Mouse (Mus musculus) forebrain, embryonic 10.5 days (tissue): ENCODE data around the gene Erich4. TPM values are rescaled to one million over a fixed set of nuclear protein-coding genes. Genes with fewer than 3 reads are reported as not detected.

ENCODE experiments used
- DNase-seq: peaks from one replicate; pipeline ENCODE4 v3.0.0-alpha.2; 2017; ENCODE audit warnings: low spot score; ENCODE audit errors: extremely low spot score
- H3K27ac ChIP-seq: fragments of 300-500 bp; sonication (generic); 2 replicates; pipeline ENCODE4 v1.5.1; 2016; ENCODE audit warnings: mild to moderate bottlenecking
- H3K27me3 ChIP-seq: fragments of 300-500 bp; sonication (generic); 2 replicates; pipeline ENCODE4 v1.6.1; 2016; ENCODE audit warnings: mild to moderate bottlenecking; ENCODE audit not compliant: poor library complexity, severe bottlenecking
- H3K36me3 ChIP-seq: fragments of 300-500 bp; sonication (generic); replicated peaks from 2 replicates; pipeline ENCODE4 v1.6.1; 2016; ENCODE audit warnings: mild to moderate bottlenecking, moderate library complexity
- H3K4me1 ChIP-seq: fragments of 300-500 bp; sonication (generic); 2 replicates; pipeline ENCODE4 v1.6.1; 2016
- H3K4me3 ChIP-seq: fragments of 300-500 bp; sonication (generic); 2 replicates; pipeline ENCODE4 v1.5.1; 2016; ENCODE audit warnings: mild to moderate bottlenecking, moderate library complexity
- H3K9me3 ChIP-seq: fragments of 300-500 bp; sonication (generic); 2 replicates; pipeline ENCODE4 v1.6.1; 2016; ENCODE audit warnings: mild to moderate bottlenecking, moderate library complexity
- WGBS: fragments of 180-500 bp; shearing (Covaris S2); methylation state at CpG from one replicate; pipeline ENCODE4 v1.1.7; 2016; 5-methylcytosine and 5-hydroxymethylcytosine counted together
- polyA plus RNA-seq: library from polyadenylated mRNA; unstranded; fragments of >200 nt; fragmentation: Nextera tagmentation; extraction: Ambion mirVana; gene quantifications from 2 replicates; pipeline ENCODE4 v1.2.1, GENCODE M21; 2016

Erich4 gene
- polyA plus RNA-seq, 1 experiment from 2014 or later: not detected

DNA sequence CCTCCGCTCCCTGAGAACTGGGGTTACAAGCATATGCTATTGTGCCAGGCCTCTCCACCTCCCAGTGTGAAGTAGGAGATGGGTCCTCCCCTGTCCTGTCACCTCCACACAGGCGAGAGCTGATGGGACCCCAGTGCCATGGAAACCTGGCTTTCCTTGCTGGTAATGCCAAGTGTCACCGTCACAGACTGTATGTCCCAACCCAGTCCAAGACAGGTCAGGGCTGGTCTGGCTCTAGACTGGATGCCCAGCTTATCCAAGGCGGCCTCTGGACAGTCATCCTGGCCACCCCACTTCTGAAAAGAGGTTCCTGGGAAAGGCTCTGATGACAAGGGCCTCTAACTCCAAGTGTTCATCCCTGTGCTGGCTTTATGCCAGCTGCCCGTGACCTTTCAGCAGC is 21.4 kb upstream of the Erich4 start:
- Histone ChIP-seq H3K27ac (no peak overlapping the region), H3K36me3 (peaks cover 20% of the 10 kb centered on the region; the same call in 1 of the 2 replicates), H3K27me3 (no peaks in the 10 kb centered on the region), H3K4me1 (no peaks in the 10 kb centered on the region; the same call in 1 of the 2 replicates), H3K9me3 (no peaks in the 10 kb centered on the region), H3K4me3 (no peak overlapping the region)
- 92% methylated on average over 5 of the region's 5 CpGs for WGBS
- no peak for DNase-seq

DNA sequence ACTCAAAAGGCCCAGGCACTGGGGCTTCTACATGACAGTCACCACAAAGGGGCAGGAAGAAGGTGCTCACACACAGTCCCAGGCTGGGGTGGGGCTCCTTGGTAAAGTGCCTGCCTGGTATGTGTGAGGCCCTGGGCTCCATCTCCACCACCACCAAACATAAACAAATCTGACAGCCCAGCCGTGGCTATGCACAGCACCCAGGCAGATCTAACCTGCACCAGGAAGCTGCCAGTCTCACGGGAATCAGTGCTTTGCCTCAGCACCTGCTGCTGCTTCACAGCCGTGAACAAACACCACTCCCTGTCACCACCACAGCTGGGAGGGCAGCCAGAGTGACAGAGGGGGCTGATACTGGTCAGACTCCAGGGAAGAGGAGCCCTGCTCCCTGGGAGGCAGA is 20.7 kb upstream of the Erich4 start:
- 79% methylated on average over 3 of the region's 3 CpGs for WGBS
- Histone ChIP-seq H3K36me3 (peaks cover 21% of the 10 kb centered on the region), H3K27me3 (no peaks in the 10 kb centered on the region)

DNA sequence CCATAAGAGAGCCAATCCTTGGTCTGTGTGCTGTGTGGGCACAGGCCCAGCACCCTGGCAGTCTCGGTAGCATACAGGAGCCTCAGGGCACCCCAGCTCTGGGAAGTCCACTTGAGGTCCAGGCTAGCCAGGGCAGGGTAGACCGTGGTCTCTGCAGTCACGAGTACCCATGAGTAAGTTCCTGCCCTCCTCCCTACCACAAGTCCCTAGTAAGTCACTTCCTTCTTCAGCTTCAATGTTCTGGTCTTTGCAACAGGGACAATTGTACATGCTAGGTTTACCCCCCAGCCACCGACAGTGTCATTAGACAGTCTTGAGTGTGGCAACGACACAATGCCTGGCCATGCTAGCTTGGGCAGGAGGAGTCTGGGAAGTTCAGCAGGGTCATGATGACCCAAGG is 17.0 kb upstream of the Erich4 start:
- no peak overlapping the region for H3K4me3 ChIP-seq
- no peak for DNase-seq
- 92% methylated on average over 5 of the region's 5 CpGs for WGBS
- H3K4me1 ChIP-seq: peaks cover 6% of the 10 kb centered on the region
- H3K27me3 ChIP-seq: peaks cover 17% of the 10 kb centered on the region
- no peaks in the 10 kb centered on the region for H3K9me3 ChIP-seq
- no peak overlapping the region for H3K27ac ChIP-seq
- peaks cover 25% of the 10 kb centered on the region for H3K36me3 ChIP-seq

More for the DNA sequence above, 20.7 kb upstream of the Erich4 start:
- H3K9me3 ChIP-seq: no peaks in the 10 kb centered on the region
- H3K4me1 ChIP-seq: no peaks in the 10 kb centered on the region; the same call in 1 of the 2 replicates
- no peak overlapping the region for H3K4me3 ChIP-seq
- H3K27ac ChIP-seq: no peak overlapping the region
- no peak for DNase-seq

DNA sequence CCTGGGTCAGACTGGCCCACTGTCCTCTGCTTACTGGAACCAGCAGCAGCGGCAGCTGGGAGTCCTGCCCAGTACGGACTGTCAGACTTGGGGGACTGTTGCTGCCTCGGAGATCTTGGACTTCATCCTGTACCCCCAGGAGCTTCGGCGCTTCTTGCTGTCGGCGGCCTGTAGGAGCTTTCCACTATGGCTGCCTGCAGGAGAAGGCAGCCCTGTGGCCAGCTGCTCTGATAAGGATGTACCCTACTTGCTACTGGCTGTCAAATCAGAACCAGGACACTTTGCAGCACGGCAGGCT is 12.6 kb upstream of the Erich4 start:
- Histone ChIP-seq H3K4me1 (peaks cover 17% of the 10 kb centered on the region), H3K27me3 (peaks cover 33% of the 10 kb centered on the region), H3K27ac (no peak overlapping the region), H3K9me3 (no peaks in the 10 kb centered on the region), H3K36me3 (peaks cover 36% of the 10 kb centered on the region), H3K4me3 (peak overlapping the region; percentile 48; the same call in 1 of the 2 replicates)
- DNase-seq: no peak
- 70% methylated on average over 8 of the region's 8 CpGs for WGBS

DNA sequence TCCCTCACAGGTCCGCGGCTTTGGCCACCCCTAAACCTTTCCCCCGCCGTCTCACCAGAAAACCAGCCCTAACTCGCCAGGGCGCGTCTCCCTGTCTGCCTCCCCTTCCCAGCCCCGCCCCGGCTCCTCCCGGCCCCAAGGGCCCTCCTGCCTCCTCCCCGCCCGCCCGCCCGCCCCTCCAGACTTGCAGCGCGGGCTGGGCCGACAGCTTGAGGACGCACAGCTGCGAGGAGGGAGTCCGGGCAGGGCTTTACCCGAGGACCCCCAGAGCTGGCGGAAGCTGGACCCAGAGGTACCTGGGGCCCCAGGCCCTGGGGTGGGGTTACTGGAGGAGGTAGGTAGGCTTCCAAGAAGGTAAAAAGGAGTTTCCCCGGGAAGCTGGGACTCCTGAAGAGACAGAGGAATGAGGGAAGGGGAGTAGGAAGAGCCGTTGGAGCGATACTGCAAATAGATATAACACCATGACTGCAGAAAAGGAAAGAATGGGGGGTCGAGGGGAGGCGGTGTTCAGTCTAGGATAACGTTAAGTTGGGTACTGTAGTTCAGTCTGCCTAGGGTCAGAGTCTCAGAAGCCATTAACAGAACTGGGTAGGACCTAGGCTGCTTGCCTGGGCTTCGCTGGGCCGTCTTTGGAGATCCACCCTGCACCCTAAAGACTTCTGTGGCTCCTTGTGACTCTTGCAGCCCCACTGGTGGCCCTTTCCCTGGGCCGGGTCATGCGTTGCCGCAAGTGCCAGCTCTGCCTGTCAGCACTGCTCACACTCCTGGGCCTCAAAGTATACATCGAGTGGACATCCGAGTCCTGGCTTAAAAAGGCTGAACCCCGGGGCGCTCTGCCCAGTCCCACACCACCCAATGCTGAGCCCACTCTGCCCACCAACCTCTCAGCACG is 12.0 kb upstream of the Erich4 start:
- peak overlapping the region; percentile 48 for H3K4me3 ChIP-seq
- WGBS: 18% methylated on average over 38 of the region's 38 CpGs

DNA sequence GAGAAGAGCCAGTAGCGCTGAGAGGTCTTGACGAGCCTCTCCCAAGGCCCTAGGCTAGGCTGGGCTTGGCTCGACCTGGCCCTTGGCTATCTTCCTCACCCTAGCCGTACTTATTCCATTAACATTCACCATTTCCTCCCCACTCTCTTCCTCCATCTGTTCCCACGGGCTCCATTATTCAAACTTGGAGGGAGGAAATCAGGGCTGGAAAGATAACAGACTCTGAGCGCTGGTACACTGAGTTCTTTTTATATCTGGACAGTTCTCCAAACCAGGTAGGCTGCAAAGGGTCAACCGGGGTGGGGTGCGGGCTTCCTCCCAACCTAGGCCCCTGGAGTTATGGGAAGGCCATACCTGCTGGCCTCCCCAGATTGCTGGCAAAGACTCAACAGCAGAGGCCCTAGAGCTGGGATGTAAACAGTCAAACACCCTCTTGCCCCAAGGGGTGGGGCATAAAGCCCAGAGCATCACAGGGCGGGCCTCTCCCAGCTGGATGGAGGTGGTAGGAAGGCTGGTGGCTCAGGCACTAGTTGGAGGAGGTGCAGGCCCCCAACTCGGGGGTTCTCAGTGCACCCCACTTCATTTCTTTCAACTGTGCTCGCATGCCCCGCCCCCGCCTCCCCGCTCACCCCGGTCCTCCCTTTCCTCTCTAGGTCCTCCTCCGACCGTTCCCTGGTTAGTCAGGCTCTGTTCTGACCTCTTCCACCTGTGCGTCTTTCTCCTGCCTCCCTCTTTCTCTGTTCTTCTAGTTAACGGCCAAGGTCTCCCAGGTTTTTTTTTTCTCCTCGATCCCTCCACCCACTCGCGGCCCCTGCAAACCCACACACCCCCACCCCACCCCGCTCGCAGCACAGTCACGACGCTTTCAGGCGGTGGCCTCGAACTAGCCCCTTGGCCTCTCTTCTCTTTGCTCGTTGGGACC is 11.1 kb upstream of the Erich4 start, which contains the start of gene B3gnt8:
TSS of gene B3gnt8 (plus strand) at position 146 of the 922 bp plus-strand sequence.
- Histone ChIP-seq H3K4me1 (peaks cover 17% of the 10 kb centered on the region), H3K4me3 (peak within 1 kb of the TSS; percentile 48), H3K36me3 (peaks cover 40% of the 10 kb centered on the region), H3K27ac (peak within 1 kb of the TSS; percentile 62), H3K9me3 (no peaks in the 10 kb centered on the region), H3K27me3 (peaks cover 33% of the 10 kb centered on the region)
- 21% methylated on average over 29 of the region's 29 CpGs for WGBS
- DNase-seq: no peak

More for the DNA sequence above, 12.0 kb upstream of the Erich4 start:
- H3K4me1 ChIP-seq: peaks cover 17% of the 10 kb centered on the region
- DNase-seq: peak; percentile 41
- peaks cover 33% of the 10 kb centered on the region for H3K27me3 ChIP-seq
- H3K9me3 ChIP-seq: no peaks in the 10 kb centered on the region
- peak overlapping the region; percentile 62 for H3K27ac ChIP-seq
- H3K36me3 ChIP-seq: peaks cover 34% of the 10 kb centered on the region

DNA sequence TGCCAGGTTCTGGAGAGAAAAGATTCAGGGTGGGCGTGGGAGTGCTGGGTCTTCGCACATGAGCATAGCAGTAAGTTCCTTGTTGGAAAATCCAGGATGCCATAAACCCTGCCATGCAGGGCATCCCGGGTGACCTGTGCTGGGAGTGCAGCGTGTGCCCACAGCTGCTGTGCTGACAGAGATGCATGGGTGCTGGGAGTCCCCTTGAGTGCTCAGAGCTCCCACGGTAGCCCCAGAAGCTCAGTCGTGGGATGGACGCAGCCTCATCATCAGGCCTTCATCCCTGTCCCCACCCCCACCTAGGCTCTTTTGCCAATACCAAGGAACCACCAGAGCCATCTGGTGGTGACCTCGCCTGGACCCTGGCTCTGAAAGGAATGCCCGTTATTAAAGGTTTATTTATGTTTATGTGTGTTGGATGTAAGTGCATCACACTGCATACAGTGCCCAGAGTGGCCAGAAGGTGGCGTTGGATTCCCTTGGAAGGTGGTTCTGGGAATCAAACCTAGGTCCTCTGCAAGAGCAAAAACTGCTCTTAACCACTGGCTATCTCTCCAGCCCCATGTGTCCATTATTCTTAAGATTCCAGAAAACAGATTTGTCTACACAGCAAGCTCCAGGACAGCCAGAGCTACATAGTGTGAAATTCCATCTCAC is 10.0 kb upstream of the Erich4 start:
- peaks cover 17% of the 10 kb centered on the region for H3K4me1 ChIP-seq
- H3K36me3 ChIP-seq: peaks cover 31% of the 10 kb centered on the region
- H3K9me3 ChIP-seq: no peaks in the 10 kb centered on the region
- 78% methylated on average over 10 of the region's 10 CpGs for WGBS
- H3K27me3 ChIP-seq: peaks cover 33% of the 10 kb centered on the region
- H3K27ac ChIP-seq: no peak overlapping the region
- no peak overlapping the region for H3K4me3 ChIP-seq
- DNase-seq: no peak

DNA sequence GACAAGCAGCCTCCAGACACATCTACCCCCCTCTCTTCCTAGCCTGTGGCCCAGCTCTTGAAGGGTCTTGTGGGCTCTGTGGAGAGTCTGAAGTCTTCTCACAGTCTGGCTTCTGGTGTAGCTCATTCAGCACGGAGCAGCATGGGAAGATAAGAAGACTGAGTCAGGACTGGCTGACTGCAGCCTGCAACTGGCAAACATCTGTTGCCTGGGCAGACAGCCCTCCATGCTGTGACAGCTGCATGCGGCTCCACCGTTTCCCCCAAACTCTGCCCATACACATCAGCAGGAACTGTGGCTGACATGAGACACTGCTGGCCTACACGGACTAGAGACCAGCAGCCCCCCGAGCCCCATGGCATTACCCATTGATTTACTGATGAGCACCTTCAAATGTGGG is 9.2 kb upstream of the Erich4 start:
- H3K4me3 ChIP-seq: no peak overlapping the region
- H3K27me3 ChIP-seq: peaks cover 33% of the 10 kb centered on the region
- no peak for DNase-seq
- 82% methylated on average over 5 of the region's 5 CpGs for WGBS
- H3K36me3 ChIP-seq: peaks cover 22% of the 10 kb centered on the region
- no peaks in the 10 kb centered on the region for H3K9me3 ChIP-seq
- H3K4me1 ChIP-seq: peaks cover 21% of the 10 kb centered on the region
- H3K27ac ChIP-seq: no peak overlapping the region

DNA sequence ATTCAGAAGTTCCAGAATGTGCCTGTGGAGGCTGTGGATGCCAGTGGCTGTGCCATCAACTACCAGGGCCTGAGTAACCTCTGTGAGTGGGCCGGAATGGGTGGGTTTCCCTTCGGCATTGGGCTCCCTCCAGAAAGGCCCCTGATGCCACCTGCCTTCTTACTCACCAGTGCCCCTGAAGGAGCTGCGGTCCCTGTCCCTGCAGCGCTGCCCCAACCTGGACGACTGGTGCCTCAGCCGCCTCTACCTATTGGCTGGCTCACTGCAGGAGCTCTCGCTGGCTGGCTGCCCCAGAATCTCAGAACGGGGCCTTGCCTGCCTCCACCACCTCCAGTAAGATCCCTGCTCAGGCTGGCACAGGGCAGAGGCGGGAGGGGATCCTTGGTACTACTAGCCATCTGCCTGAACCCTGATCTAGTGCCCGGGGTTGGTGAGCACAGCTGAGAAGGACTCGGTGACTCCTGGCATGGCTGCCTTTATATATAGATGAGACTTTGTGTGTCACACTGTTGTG is 8.2 kb upstream of the Erich4 start:
- DNase-seq: no peak
- H3K4me1 ChIP-seq: peaks cover 28% of the 10 kb centered on the region
- H3K27me3 ChIP-seq: peaks cover 28% of the 10 kb centered on the region
- H3K9me3 ChIP-seq: no peaks in the 10 kb centered on the region
- H3K36me3 ChIP-seq: peaks cover 22% of the 10 kb centered on the region
- H3K27ac ChIP-seq: no peak overlapping the region
- 88% methylated on average over 11 of the region's 11 CpGs for WGBS
- no peak overlapping the region for H3K4me3 ChIP-seq

DNA sequence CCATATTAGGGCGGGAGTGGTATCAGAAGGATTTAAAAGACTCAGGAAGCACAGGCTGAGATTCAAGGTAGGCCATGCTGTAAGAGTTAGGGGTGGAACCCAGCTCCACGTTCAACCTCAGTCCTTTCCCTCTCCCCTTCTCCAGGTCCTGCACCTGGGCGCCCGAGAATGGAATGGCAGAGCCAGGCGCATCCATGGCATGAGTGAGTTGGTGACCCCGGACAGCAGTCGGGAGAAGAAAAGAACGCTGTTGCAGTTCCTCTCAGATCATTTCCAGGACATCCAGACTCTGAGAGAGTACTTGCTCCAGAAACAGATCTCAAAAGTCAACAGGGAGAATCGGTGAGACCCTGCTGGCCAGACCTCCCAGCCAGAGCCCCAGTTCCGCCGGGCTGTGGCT is 5.1 kb upstream of the Erich4 start:
- WGBS: 93% methylated on average over 11 of the region's 11 CpGs
- Histone ChIP-seq H3K27me3 (no peaks in the 10 kb centered on the region), H3K36me3 (peaks cover 22% of the 10 kb centered on the region), H3K27ac (no peak overlapping the region), H3K4me3 (no peak overlapping the region), H3K9me3 (no peaks in the 10 kb centered on the region), H3K4me1 (peaks cover 14% of the 10 kb centered on the region)
- DNase-seq: no peak

DNA sequence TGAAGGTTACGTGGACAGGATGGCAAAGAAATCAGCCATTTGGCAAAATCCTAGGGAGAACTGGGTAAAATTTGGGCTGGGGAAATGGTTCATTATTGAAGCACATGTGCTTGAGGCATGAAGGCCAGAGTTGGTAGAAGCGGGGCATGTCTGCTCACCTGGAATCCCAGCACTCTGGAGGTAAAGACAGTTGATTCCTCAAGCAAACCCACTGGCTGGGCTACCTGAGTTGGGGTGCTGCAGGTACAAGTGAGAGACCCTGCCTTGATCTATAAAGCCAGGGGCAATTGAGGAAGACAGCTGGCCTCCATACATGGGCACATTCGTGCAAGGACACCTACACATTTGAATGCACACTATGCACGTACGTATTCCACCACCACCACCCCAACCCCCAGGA is 4.4 kb upstream of the Erich4 start:
- 95% methylated on average over 5 of the region's 5 CpGs for WGBS
- Histone ChIP-seq H3K27me3 (no peaks in the 10 kb centered on the region), H3K9me3 (no peaks in the 10 kb centered on the region), H3K27ac (no peak overlapping the region), H3K4me3 (peak overlapping the region; percentile 75), H3K36me3 (peaks cover 21% of the 10 kb centered on the region), H3K4me1 (peaks cover 14% of the 10 kb centered on the region)
- DNase-seq: no peak

DNA sequence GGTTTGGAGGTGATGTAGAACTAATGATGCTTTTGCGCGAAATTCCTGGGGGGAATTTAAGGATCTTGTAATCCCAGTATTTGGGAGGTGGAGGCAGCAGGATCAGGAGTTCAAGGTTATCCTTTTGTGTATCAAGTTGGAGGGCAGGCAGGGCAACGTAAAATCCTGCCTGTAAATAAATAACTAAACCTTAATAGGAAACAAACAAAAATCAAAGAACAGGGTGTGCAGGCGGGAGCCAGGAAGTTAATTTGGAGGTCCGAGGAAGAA is 4.0 kb upstream of the Erich4 start:
- 22% methylated on average over 5 of the region's 5 CpGs for WGBS
- DNase-seq: no peak
- Histone ChIP-seq H3K27ac (peak overlapping the region; percentile 81), H3K27me3 (no peaks in the 10 kb centered on the region), H3K4me1 (peaks cover 14% of the 10 kb centered on the region), H3K4me3 (peak overlapping the region; percentile 75), H3K9me3 (no peaks in the 10 kb centered on the region), H3K36me3 (peaks cover 16% of the 10 kb centered on the region)
